Mouse (Mus musculus): Measurements from ENCODE around the gene Thumpd1. TPM values are rescaled to one million over a fixed set of nuclear protein-coding genes. Genes with fewer than 3 reads are reported as not detected.

The Thumpd1 gene
- polyA plus RNA-seq, 1 experiment from 2014 or later, result 56.4 TPM

GRCm38 (mm10) chr7:119689726-119690125, 30.9 kb downstream of the Thumpd1 start, which contains the start of gene Acsm4:
Acsm4 (plus strand) TSS chr7:119690026.
- no peak for ATAC-seq
- no peaks in the 10 kb centered on the region for H3K4me1 ChIP-seq (ENCODE audit: control insufficient read depth, insufficient read depth, low read length)
- no peak within 1 kb of the TSS for H3K27ac ChIP-seq (ENCODE audit: low read length)
- no peak within 1 kb of the TSS for H3K4me3 ChIP-seq (ENCODE audit: low read length)
- H3K9me3 ChIP-seq (ENCODE audit: control insufficient read depth, low read length), result no peaks in the 10 kb centered on the region
- H3K36me3 ChIP-seq (ENCODE audit: control insufficient read depth, insufficient read depth, low read length), result no peaks in the 10 kb centered on the region
- H3K4me2 ChIP-seq (ENCODE audit: low read depth, low read length), result no peak within 1 kb of the TSS
- WGBS, result 85% methylated on average over 5 of the region's 5 CpGs
- no peaks in the 10 kb centered on the region for H3K27me3 ChIP-seq (replicated peaks; ENCODE audit: control insufficient read depth, insufficient read depth, low read length)
- no peak within 1 kb of the TSS for H3K9ac ChIP-seq (ENCODE audit: low read depth, low read length)

- no peaks in the 10 kb centered on the region for H3K27me3 ChIP-seq (replicated peaks; ENCODE audit: control insufficient read depth, insufficient read depth, low read length)
- H3K4me1 ChIP-seq (ENCODE audit: control insufficient read depth, insufficient read depth, low read length), result no peaks in the 10 kb centered on the region
- WGBS, result 61% methylated on average over 4 of the region's 4 CpGs
- H3K9ac ChIP-seq (ENCODE audit: low read depth, low read length), result no peak overlapping the region
- H3K4me3 ChIP-seq (ENCODE audit: low read length), result no peak overlapping the region
- H3K4me2 ChIP-seq (ENCODE audit: low read depth, low read length), result no peak overlapping the region
- no peak overlapping the region for H3K27ac ChIP-seq (ENCODE audit: low read length)
- H3K9me3 ChIP-seq (ENCODE audit: control insufficient read depth, low read length), result no peaks in the 10 kb centered on the region
- H3K36me3 ChIP-seq (ENCODE audit: control insufficient read depth, insufficient read depth, low read length), result no peaks in the 10 kb centered on the region
- no peak for ATAC-seq
Observed at GRCm38 (mm10) chr7:119682699-119683098, 37.9 kb downstream of the Thumpd1 start.

GRCm38 (mm10) chr7:119680107-119680506, 40.5 kb downstream of the Thumpd1 start:
- Histone ChIP-seq H3K4me3 (ENCODE audit: low read length) (no peak overlapping the region), H3K9me3 (ENCODE audit: control insufficient read depth, low read length) (no peaks in the 10 kb centered on the region), H3K27ac (ENCODE audit: low read length) (no peak overlapping the region), H3K36me3 (ENCODE audit: control insufficient read depth, insufficient read depth, low read length) (no peaks in the 10 kb centered on the region), H3K27me3 (replicated peaks; ENCODE audit: control insufficient read depth, insufficient read depth, low read length) (no peaks in the 10 kb centered on the region), H3K4me1 (ENCODE audit: control insufficient read depth, insufficient read depth, low read length) (no peaks in the 10 kb centered on the region), H3K4me2 (ENCODE audit: low read depth, low read length) (no peak overlapping the region), H3K9ac (ENCODE audit: low read depth, low read length) (no peak overlapping the region)
- 80% methylated on average over 8 of the region's 8 CpGs for WGBS
- ATAC-seq, result no peak

- Histone ChIP-seq H3K4me1 (ENCODE audit: control insufficient read depth, insufficient read depth, low read length) (no peaks in the 10 kb centered on the region), H3K9ac (ENCODE audit: low read depth, low read length) (no peak overlapping the region), H3K27me3 (replicated peaks; ENCODE audit: control insufficient read depth, insufficient read depth, low read length) (no peaks in the 10 kb centered on the region), H3K27ac (ENCODE audit: low read length) (no peak overlapping the region), H3K4me3 (ENCODE audit: low read length) (no peak overlapping the region), H3K4me2 (ENCODE audit: low read depth, low read length) (no peak overlapping the region), H3K9me3 (ENCODE audit: control insufficient read depth, low read length) (no peaks in the 10 kb centered on the region), H3K36me3 (ENCODE audit: control insufficient read depth, insufficient read depth, low read length) (no peaks in the 10 kb centered on the region)
- 20% methylated on average over 6 of the region's 6 CpGs for WGBS
- no peak for ATAC-seq
Observed at GRCm38 (mm10) chr7:119673465-119673864, 47.1 kb downstream of the Thumpd1 start.

- H3K27ac ChIP-seq (ENCODE audit: low read length), result no peak overlapping the region
- 47% methylated on average over 6 of the region's 6 CpGs for WGBS
- no peaks in the 10 kb centered on the region for H3K9me3 ChIP-seq (ENCODE audit: control insufficient read depth, low read length)
- H3K4me2 ChIP-seq (ENCODE audit: low read depth, low read length), result no peak overlapping the region
- no peaks in the 10 kb centered on the region for H3K27me3 ChIP-seq (replicated peaks; ENCODE audit: control insufficient read depth, insufficient read depth, low read length)
- no peaks in the 10 kb centered on the region for H3K4me1 ChIP-seq (ENCODE audit: control insufficient read depth, insufficient read depth, low read length)
- no peak overlapping the region for H3K4me3 ChIP-seq (ENCODE audit: low read length)
- no peak overlapping the region for H3K9ac ChIP-seq (ENCODE audit: low read depth, low read length)
- no peaks in the 10 kb centered on the region for H3K36me3 ChIP-seq (ENCODE audit: control insufficient read depth, insufficient read depth, low read length)
- no peak for ATAC-seq
Observed at GRCm38 (mm10) chr7:119670925-119671324, 49.7 kb downstream of the Thumpd1 start.

- Histone ChIP-seq H3K4me1 (ENCODE audit: control insufficient read depth, insufficient read depth, low read length) (no peaks in the 10 kb centered on the region), H3K27ac (ENCODE audit: low read length) (no peak overlapping the region), H3K9ac (ENCODE audit: low read depth, low read length) (no peak overlapping the region), H3K9me3 (ENCODE audit: control insufficient read depth, low read length) (no peaks in the 10 kb centered on the region), H3K4me3 (ENCODE audit: low read length) (no peak overlapping the region), H3K36me3 (ENCODE audit: control insufficient read depth, insufficient read depth, low read length) (no peaks in the 10 kb centered on the region), H3K4me2 (ENCODE audit: low read depth, low read length) (no peak overlapping the region), H3K27me3 (replicated peaks; ENCODE audit: control insufficient read depth, insufficient read depth, low read length) (no peaks in the 10 kb centered on the region)
- no peak for ATAC-seq
- WGBS, result 44% methylated on average over 5 of the region's 5 CpGs
Observed at GRCm38 (mm10) chr7:119670395-119670794, 50.2 kb downstream of the Thumpd1 start.

- Histone ChIP-seq H3K4me3 (ENCODE audit: low read length) (no peak overlapping the region), H3K4me1 (ENCODE audit: control insufficient read depth, insufficient read depth, low read length) (no peaks in the 10 kb centered on the region), H3K36me3 (ENCODE audit: control insufficient read depth, insufficient read depth, low read length) (no peaks in the 10 kb centered on the region), H3K4me2 (ENCODE audit: low read depth, low read length) (no peak overlapping the region), H3K27ac (ENCODE audit: low read length) (no peak overlapping the region), H3K9ac (ENCODE audit: low read depth, low read length) (no peak overlapping the region), H3K27me3 (replicated peaks; ENCODE audit: control insufficient read depth, insufficient read depth, low read length) (no peaks in the 10 kb centered on the region), H3K9me3 (ENCODE audit: control insufficient read depth, low read length) (no peaks in the 10 kb centered on the region)
- 78% methylated on average over 3 of the region's 3 CpGs for WGBS
- ATAC-seq, result no peak
Observed at GRCm38 (mm10) chr7:119667893-119668292, 52.7 kb downstream of the Thumpd1 start.

Other genes with a start within 250 kb of the Thumpd1 start
- not detected in 2 replicates for gene Umod, start 241.5 kb downstream of the Thumpd1 start, polyA plus RNA-seq (2015; fragmentation: Nextera tagmentation; extraction: Ambion mirVana)
- gene Acsm5, start 201.3 kb downstream of the Thumpd1 start, polyA plus RNA-seq (2015; fragmentation: Nextera tagmentation; extraction: Ambion mirVana), result 0.07 TPM in 1 of 2 replicates, not detected in the other
- not detected in 2 replicates for gene Pdilt, start 197.3 kb downstream of the Thumpd1 start, polyA plus RNA-seq (2015; fragmentation: Nextera tagmentation; extraction: Ambion mirVana)
- gene Acsm2, start 166.5 kb downstream of the Thumpd1 start, polyA plus RNA-seq (2015; fragmentation: Nextera tagmentation; extraction: Ambion mirVana), result not detected in 2 replicates
- 0.09 and 0.10 TPM in 2 replicates for gene Acsm1, start 113.8 kb downstream of the Thumpd1 start, polyA plus RNA-seq (2015; fragmentation: Nextera tagmentation; extraction: Ambion mirVana)
- gene Acsm4, start 30.8 kb downstream of the Thumpd1 start, polyA plus RNA-seq (2015; fragmentation: Nextera tagmentation; extraction: Ambion mirVana), result not detected in 2 replicates
- gene Acsm3, start 40.1 kb upstream of the Thumpd1 start, polyA plus RNA-seq (2015; fragmentation: Nextera tagmentation; extraction: Ambion mirVana), result 7.2 and 8.3 TPM in 2 replicates
- gene Rexo5, start 73.2 kb upstream of the Thumpd1 start, polyA plus RNA-seq (2015; fragmentation: Nextera tagmentation; extraction: Ambion mirVana), result 15.8 and 17.2 TPM in 2 replicates
- gene Eri2, start 73.3 kb upstream of the Thumpd1 start, polyA plus RNA-seq (2015; fragmentation: Nextera tagmentation; extraction: Ambion mirVana), result 14.0 and 15.1 TPM in 2 replicates
- 10.3 and 10.7 TPM in 2 replicates for gene Lyrm1, start 175.1 kb upstream of the Thumpd1 start, polyA plus RNA-seq (2015; fragmentation: Nextera tagmentation; extraction: Ambion mirVana)
- 13.1 and 13.9 TPM in 2 replicates for gene Dcun1d3, start 175.5 kb upstream of the Thumpd1 start, polyA plus RNA-seq (2015; fragmentation: Nextera tagmentation; extraction: Ambion mirVana)

All from intestine, embryonic 16.5 days (tissue).